Mouse (Mus musculus) heart, postnatal 36 days (tissue): Measurements from ENCODE around the gene Nr2e1. TPM values are rescaled to one million over a fixed set of nuclear protein-coding genes. Genes with fewer than 3 reads are reported as not detected.

Experiments
- DNase-seq, 2 experiments: peaks; one replicate each; pipeline ENCODE4 v3.0.0; 2021 to 2022
- intact Hi-C: fragments of 180-260 bp; cut with DNase I; formaldehyde crosslinking; loops from one replicate; pipeline ENCODE4 v1.15.1; 2025
- total RNA-seq, 2 experiments: library from RNA; stranded (reverse); gene quantifications; 2 replicates each; pipeline ENCODE4 v1.2.3; 2021

Nr2e1 gene
- total RNA-seq, 2 experiments from 2014 or later = not detected

GRCm38 (mm10) chr10:42590261-42591184 lies 7.1 kb upstream of the Nr2e1 start:
- no peak for DNase-seq
- intact Hi-C loops = no loop called here

GRCm38 (mm10) chr10:42589505-42589904 lies 6.1 kb upstream of the Nr2e1 start:
- no peak for DNase-seq
- intact Hi-C loops = no loop called here

GRCm38 (mm10) chr10:42587961-42588750 lies 4.7 kb upstream of the Nr2e1 start:
- no peak for DNase-seq
- intact Hi-C loops = no loop called here

GRCm38 (mm10) chr10:42585596-42586305 lies 2.3 kb upstream of the Nr2e1 start:
- no peak for DNase-seq
- intact Hi-C loops = no loop called here

- no peak for DNase-seq
- intact Hi-C loops = no loop called here
Observed at GRCm38 (mm10) chr10:42585156-42585555, 1.7 kb upstream of the Nr2e1 start.

- intact Hi-C loops = no loop called here
- no peak for DNase-seq
Observed at GRCm38 (mm10) chr10:42584436-42584983, 1.1 kb upstream of the Nr2e1 start.

- no peak for DNase-seq
- intact Hi-C loops = loop anchor here (2.0 kb wide), 1 partner anchor 49 kb away; no protein-coding TSS in a partner anchor
Observed at GRCm38 (mm10) chr10:42583902-42584435, 537 bp upstream of the Nr2e1 start.

DNA sequence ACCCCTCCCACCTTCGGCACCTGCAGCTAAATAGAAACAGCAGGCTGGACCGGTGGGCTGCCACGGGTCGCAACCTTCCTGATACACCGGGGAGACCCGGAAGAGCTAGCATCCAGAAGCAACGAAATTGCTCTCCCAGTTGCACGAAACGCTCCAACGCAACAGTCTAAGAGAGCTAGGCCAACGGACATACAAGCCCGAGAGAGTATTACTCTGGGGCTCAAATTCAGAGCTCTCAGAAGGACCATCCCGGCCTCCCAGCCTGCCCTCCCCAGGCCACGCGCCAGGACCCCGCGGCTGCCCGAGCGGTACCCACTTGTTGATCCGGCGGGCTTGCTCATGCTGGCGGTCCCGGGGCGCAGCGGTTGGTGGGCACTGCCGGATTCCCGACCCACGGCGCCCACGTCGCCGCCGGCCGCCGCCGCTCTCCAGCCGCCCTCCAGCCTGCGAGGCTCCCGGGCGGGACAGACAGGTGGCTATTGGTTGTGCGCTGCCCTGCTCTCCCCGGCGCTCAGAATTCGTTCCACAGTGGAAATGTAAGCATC lies 794 bp downstream of the Nr2e1 start:
- no peak for DNase-seq
- intact Hi-C loops = loop anchor here (2.0 kb wide), 1 partner anchor 50 kb away; no protein-coding TSS in a partner anchor

- DNase-seq = peak in 1 of 2 experiments; percentile 20
- intact Hi-C loops = loop anchor here (2.0 kb wide), 1 partner anchor 51 kb away; no protein-coding TSS in a partner anchor
Observed at GRCm38 (mm10) chr10:42581694-42582565, 1.5 kb downstream of the Nr2e1 start.

DNA sequence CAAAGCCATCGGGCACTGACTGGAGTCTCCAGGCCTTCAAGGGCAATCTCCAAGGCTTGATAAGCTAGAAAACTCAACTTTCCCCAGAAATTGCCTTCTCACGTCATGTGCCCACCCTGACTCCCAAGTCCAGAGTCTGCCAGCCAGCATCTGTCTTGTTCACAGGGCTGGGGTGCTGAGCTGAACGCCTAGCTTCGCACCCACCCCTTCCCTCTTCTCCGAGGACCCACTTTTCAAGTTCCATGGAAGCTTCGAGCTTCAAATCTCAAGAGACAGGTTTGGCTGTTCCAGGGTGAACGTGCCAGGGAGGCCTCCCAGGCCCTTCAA lies 2.5 kb downstream of the Nr2e1 start:
- intact Hi-C loops = no loop called here
- DNase-seq = no peak

DNA sequence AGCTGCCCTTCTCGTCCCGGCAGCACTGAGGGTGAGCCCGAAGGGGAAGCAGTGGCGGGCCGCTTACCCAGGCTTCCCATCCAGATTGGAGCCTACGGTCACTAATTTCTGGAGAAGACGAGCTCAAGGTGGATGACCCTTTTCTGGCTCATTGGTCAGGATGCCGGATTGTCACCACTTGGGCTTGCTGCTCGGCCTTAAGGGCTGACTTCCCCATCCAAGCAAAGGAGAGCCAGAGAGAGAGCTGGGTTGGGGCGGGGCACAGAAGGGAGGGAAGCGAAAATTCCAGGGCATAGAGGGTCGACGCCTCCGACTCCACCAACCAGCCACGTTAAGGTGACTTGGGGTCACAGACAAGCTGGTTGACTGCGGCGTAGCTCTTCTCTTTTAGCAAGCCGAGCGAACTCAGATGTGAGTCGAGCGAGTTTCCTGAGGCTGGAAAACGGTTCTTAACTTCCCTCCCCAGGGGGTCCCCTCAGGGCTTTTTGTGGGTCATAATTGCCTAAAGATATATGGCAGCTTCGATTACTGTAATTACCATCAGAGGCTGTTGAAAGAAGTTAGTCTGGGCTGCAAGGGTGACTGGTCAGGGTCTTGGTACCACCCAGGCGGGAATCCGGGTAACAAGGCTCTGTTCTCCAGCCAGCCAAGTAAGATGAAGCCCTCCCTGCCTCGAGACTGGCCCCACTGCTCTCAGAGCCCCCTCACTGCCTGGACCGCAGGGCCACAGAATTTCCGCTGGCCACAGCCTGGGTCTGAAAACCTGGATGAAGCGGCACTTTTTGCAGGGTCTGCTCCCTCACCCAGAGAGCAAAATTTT lies 3.1 kb downstream of the Nr2e1 start:
- DNase-seq = no peak
- intact Hi-C loops = no loop called here

- no peak for DNase-seq
- intact Hi-C loops = no loop called here
Observed at GRCm38 (mm10) chr10:42579475-42580130, 3.8 kb downstream of the Nr2e1 start.

GRCm38 (mm10) chr10:42578698-42579474 lies 4.5 kb downstream of the Nr2e1 start:
- intact Hi-C loops = no loop called here
- DNase-seq = no peak

GRCm38 (mm10) chr10:42578281-42578675 lies 5.2 kb downstream of the Nr2e1 start:
- intact Hi-C loops = no loop called here
- DNase-seq = no peak

DNA sequence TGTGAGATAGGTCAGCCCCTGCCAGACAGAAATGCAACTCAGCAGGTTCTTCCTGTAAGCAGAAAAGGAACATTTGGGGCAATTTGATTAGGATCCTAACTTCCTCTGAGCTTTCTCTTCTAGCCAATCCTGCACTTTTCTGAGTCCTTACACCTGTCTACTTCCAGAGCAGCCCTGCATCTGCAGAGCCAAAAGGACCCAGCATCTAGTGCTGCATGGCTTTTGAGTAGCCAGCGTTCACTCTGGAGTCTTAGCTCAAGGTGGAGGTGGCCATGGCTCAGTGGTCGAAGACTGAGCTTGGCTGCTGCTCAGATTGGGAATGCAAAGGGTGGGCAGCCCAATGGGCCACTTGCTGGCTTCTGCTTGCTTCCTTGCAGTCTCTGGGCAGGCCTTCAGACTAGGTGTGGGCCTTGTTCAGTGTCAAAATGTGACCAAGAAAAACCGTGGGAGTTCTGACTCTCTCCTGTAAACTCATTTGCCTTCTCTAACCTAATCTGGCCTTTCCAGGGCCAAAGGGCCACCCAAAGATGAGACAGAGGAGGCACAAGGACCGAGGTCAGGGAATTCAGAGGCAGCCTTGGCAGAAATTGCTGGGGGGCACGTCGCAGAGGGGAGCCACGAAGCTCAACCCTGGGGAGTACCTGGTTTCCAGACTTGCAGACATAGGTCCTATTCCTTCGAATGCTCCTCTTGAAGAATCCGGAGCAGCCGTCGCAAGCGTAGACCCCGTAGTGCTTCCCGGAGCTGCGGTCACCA lies 5.7 kb downstream of the Nr2e1 start:
- intact Hi-C loops = no loop called here
- DNase-seq = no peak

DNA sequence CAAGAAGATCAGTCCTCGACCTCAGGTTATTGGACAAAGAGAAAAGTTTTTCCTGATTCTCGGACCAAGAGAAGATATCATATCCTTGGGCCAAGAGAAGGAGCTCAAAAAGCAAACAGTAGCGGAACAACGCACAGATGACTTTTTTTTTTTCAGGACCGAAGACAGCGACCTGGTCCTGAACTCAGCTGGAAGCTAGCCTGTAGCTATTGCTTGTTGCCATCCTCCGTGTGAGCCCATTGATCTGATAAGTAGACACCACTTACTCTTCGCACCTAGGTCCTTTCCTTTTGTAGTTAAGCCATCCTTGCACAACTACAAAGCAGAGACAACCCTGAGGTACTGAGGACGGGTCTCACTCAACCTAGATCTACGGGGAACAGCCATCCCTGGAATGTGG lies 8.8 kb downstream of the Nr2e1 start:
- no peak for DNase-seq
- intact Hi-C loops = no loop called here
